Mouse (Mus musculus) heart, postnatal 0 days (tissue): ENCODE results near the gene Agbl1. TPM values are rescaled to one million over a fixed set of nuclear protein-coding genes. Genes with fewer than 3 reads are reported as not detected.
"Not testable (repeated sequence)": the region's sequence is repeated elsewhere in the genome, so short reads cannot be mapped to it uniquely, and the experiment has no call there.

Experiments used
- ATAC-seq: fragments of 200-750 bp; cut with Nextera tagmentation; 2 replicates; pipeline ENCODE4 v1.8.0; 2017; ENCODE audit warnings: low read depth, moderate number of reproducible peaks, moderate library complexity; ENCODE audit not compliant: insufficient read depth
- DNase-seq: peaks from one replicate; pipeline ENCODE4 v3.0.0-alpha.2; 2016; ENCODE audit warnings: low spot score
- H3K27ac ChIP-seq: fragments of 300-500 bp; sonication (generic); 2 replicates; pipeline ENCODE4 v1.5.1; 2014; ENCODE audit warnings: low read depth, mild to moderate bottlenecking
- H3K27me3 ChIP-seq: fragments of 300-500 bp; sonication (generic); 2 replicates; pipeline ENCODE4 v1.6.1; 2014; ENCODE audit warnings: low read length, mixed read lengths; ENCODE audit not compliant: control insufficient read depth, insufficient read depth
- H3K36me3 ChIP-seq: fragments of 300-500 bp; sonication (generic); replicated peaks from 2 replicates; pipeline ENCODE4 v1.6.1; 2014; ENCODE audit warnings: low read length, mixed read lengths; ENCODE audit not compliant: control insufficient read depth, insufficient read depth
- H3K4me1 ChIP-seq: fragments of 300-500 bp; sonication (generic); 2 replicates; pipeline ENCODE4 v1.6.1; 2014; ENCODE audit warnings: antibody characterized with exemption; ENCODE audit not compliant: control insufficient read depth, insufficient read depth
- H3K4me2 ChIP-seq: fragments of 300-500 bp; sonication (generic); 2 replicates; pipeline ENCODE4 v1.6.1; 2014; ENCODE audit warnings: low read depth, mild to moderate bottlenecking, low read length, moderate library complexity
- H3K4me3 ChIP-seq: fragments of 300-500 bp; sonication (generic); 2 replicates; pipeline ENCODE4 v1.5.1; 2014; ENCODE audit warnings: low read depth, low read length
- H3K9ac ChIP-seq: fragments of 300-500 bp; sonication (generic); replicated peaks from 2 replicates; pipeline ENCODE4 v1.6.1; 2014; ENCODE audit warnings: low read depth, low read length, mixed read lengths
- H3K9me3 ChIP-seq: fragments of 300-500 bp; sonication (generic); replicated peaks from 2 replicates; pipeline ENCODE4 v1.6.1; 2016; ENCODE audit warnings: low read length; ENCODE audit not compliant: control insufficient read depth
- CTCF ChIP-seq: IDR thresholded peaks from 2 replicates; pipeline ENCODE4 v1.5.1; 2016; ENCODE audit warnings: antibody characterized with exemption, control low read depth, low read depth
- EP300 ChIP-seq: IDR thresholded peaks from 2 replicates; pipeline ENCODE4 v1.6.1; 2016; ENCODE audit warnings: antibody characterized with exemption, low read depth
- WGBS: fragments of 180-500 bp; shearing (Covaris S2); extraction: QIAGEN DNeasy Blood & Tissue Kit; methylation state at CpG from one replicate; pipeline ENCODE4 v1.1.7; 2014; 5-methylcytosine and 5-hydroxymethylcytosine counted together
- polyA plus RNA-seq: library from polyadenylated mRNA; unstranded; fragments of >200 nt; fragmentation: Nextera tagmentation; extraction: Ambion mirVana; gene quantifications from 2 replicates; pipeline ENCODE4 v1.2.1, GENCODE M21; 2015
- total RNA-seq: library from RNA; depleted of rRNA; stranded (reverse); fragments of >200 nt; gene quantifications from 2 replicates; pipeline ENCODE4 v1.2.3, GENCODE M21; 2014; ENCODE audit warnings: low replicate concordance

The Agbl1 gene
- total and polyA plus RNA-seq, 2 experiments from 2014 or later = not detected

GRCm38 (mm10) chr7:76222691-76223090 lies 7.0 kb upstream of the Agbl1 start:
- Histone ChIP-seq H3K9ac (no peak overlapping the region), H3K36me3 (no peaks in the 10 kb centered on the region), H3K27ac (no peak overlapping the region), H3K27me3 (no peaks in the 10 kb centered on the region), H3K4me2 (no peak overlapping the region), H3K4me3 (no peak overlapping the region), H3K9me3 (no peaks in the 10 kb centered on the region), H3K4me1 (no peaks in the 10 kb centered on the region)
- ATAC-seq = no peak
- 46% methylated on average over 2 of the region's 2 CpGs for WGBS
- no peak for DNase-seq
- TF ChIP-seq EP300 = no peak
- TF ChIP-seq CTCF = no peak

- H3K9me3 ChIP-seq = no peaks in the 10 kb centered on the region
- WGBS = 31% methylated on average over 2 of the region's 2 CpGs
- H3K9ac ChIP-seq = no peak overlapping the region
- H3K27me3 ChIP-seq = no peaks in the 10 kb centered on the region
- no peak overlapping the region for H3K4me3 ChIP-seq
- no peak overlapping the region for H3K4me2 ChIP-seq
- DNase-seq = no peak
- H3K27ac ChIP-seq = no peak overlapping the region
- TF ChIP-seq EP300 (no peak), CTCF (no peak)
- H3K36me3 ChIP-seq = no peaks in the 10 kb centered on the region
- no peak for ATAC-seq
- no peaks in the 10 kb centered on the region for H3K4me1 ChIP-seq
Measured at GRCm38 (mm10) chr7:76228881-76229280, 806 bp upstream of the Agbl1 start.

GRCm38 (mm10) chr7:76234321-76234720 lies 4.6 kb downstream of the Agbl1 start:
- no peak overlapping the region for H3K4me3 ChIP-seq
- H3K36me3 ChIP-seq = no peaks in the 10 kb centered on the region
- 70% methylated on average over 2 of the region's 2 CpGs for WGBS
- no peak overlapping the region for H3K27ac ChIP-seq
- no peak for TF ChIP-seq EP300
- TF ChIP-seq CTCF = no peak
- no peak for ATAC-seq
- DNase-seq = no peak
- H3K4me1 ChIP-seq = no peaks in the 10 kb centered on the region
- H3K27me3 ChIP-seq = no peaks in the 10 kb centered on the region
- no peak overlapping the region for H3K4me2 ChIP-seq
- no peaks in the 10 kb centered on the region for H3K9me3 ChIP-seq
- H3K9ac ChIP-seq = no peak overlapping the region

- Histone ChIP-seq H3K27ac (no peak overlapping the region), H3K36me3 (no peaks in the 10 kb centered on the region), H3K9ac (no peak overlapping the region), H3K9me3 (no peaks in the 10 kb centered on the region), H3K4me3 (no peak overlapping the region), H3K4me1 (no peaks in the 10 kb centered on the region), H3K27me3 (no peaks in the 10 kb centered on the region), H3K4me2 (no peak overlapping the region)
- DNase-seq (no peak), ATAC-seq (no peak)
- WGBS = 62% methylated on average over 4 of the region's 4 CpGs
- no peak for TF ChIP-seq EP300
- no peak for TF ChIP-seq CTCF
Measured at GRCm38 (mm10) chr7:76237497-76237896, 7.8 kb downstream of the Agbl1 start.

- H3K4me3 ChIP-seq, H3K4me1 ChIP-seq, DNase-seq, H3K9ac ChIP-seq, H3K27me3 ChIP-seq, H3K4me2 ChIP-seq, H3K9me3 ChIP-seq, H3K36me3 ChIP-seq, H3K27ac ChIP-seq, ATAC-seq: not testable (repeated sequence)
- 93% methylated on average over 15 of the region's 18 CpGs for WGBS
Measured at GRCm38 (mm10) chr7:76244839-76245238, 15.2 kb downstream of the Agbl1 start.

GRCm38 (mm10) chr7:76275061-76275460 lies 45.4 kb downstream of the Agbl1 start:
- DNase-seq = no peak
- Histone ChIP-seq H3K4me3 (no peak overlapping the region), H3K36me3 (no peaks in the 10 kb centered on the region), H3K27me3 (no peaks in the 10 kb centered on the region), H3K9ac (no peak overlapping the region), H3K27ac (no peak overlapping the region), H3K9me3 (no peaks in the 10 kb centered on the region), H3K4me1 (no peaks in the 10 kb centered on the region), H3K4me2 (no peak overlapping the region)
- TF ChIP-seq CTCF = no peak
- TF ChIP-seq EP300 = no peak
- ATAC-seq = no peak
